Mouse (Mus musculus) limb, embryonic 10.5 days (tissue): ENCODE data around the gene Fbxw2. TPM values are rescaled to one million over a fixed set of nuclear protein-coding genes. Genes with fewer than 3 reads are reported as not detected.
"Not testable (repeated sequence)": the region's sequence is repeated elsewhere in the genome, so short reads cannot be mapped to it uniquely, and the experiment has no call there.

Experiments used
- DNase-seq: peaks from one replicate; pipeline ENCODE4 v3.0.0-alpha.2; 2017; ENCODE audit warnings: low spot score
- H3K27ac ChIP-seq: fragments of 300-500 bp; sonication (generic); 2 replicates; pipeline ENCODE4 v1.5.1; 2016; ENCODE audit warnings: mild to moderate bottlenecking
- H3K27me3 ChIP-seq: fragments of 300-500 bp; sonication (generic); 2 replicates; pipeline ENCODE4 v1.6.1; 2016; ENCODE audit warnings: low read depth, mild to moderate bottlenecking; ENCODE audit not compliant: poor library complexity, severe bottlenecking
- H3K36me3 ChIP-seq: fragments of 300-500 bp; sonication (generic); 2 replicates; pipeline ENCODE4 v1.6.1; 2016; ENCODE audit warnings: mild to moderate bottlenecking, moderate library complexity
- H3K4me1 ChIP-seq: fragments of 300-500 bp; sonication (generic); 2 replicates; pipeline ENCODE4 v1.6.1; 2016
- H3K4me3 ChIP-seq: fragments of 300-500 bp; sonication (generic); 2 replicates; pipeline ENCODE4 v1.5.1; 2016; ENCODE audit warnings: mild to moderate bottlenecking, moderate library complexity
- H3K9me3 ChIP-seq: fragments of 300-500 bp; sonication (generic); replicated peaks from 2 replicates; pipeline ENCODE4 v1.6.1; 2016; ENCODE audit warnings: mild to moderate bottlenecking
- WGBS: fragments of 180-500 bp; shearing (Covaris S2); methylation state at CpG from one replicate; pipeline ENCODE4 v1.1.7; 2016; 5-methylcytosine and 5-hydroxymethylcytosine counted together
- polyA plus RNA-seq: library from polyadenylated mRNA; unstranded; fragments of >200 nt; fragmentation: Nextera tagmentation; extraction: Ambion mirVana; gene quantifications from 2 replicates; pipeline ENCODE4 v1.2.1, GENCODE M21; 2016

Fbxw2 gene
- polyA plus RNA-seq, 1 experiment from 2014 or later, result 81.2 TPM

GRCm38 (mm10) chr2:34761272-34761671 lies 64.8 kb downstream of the Fbxw2 start:
- H3K4me1 ChIP-seq, H3K9me3 ChIP-seq, H3K27me3 ChIP-seq, DNase-seq, H3K27ac ChIP-seq, H3K4me3 ChIP-seq, H3K36me3 ChIP-seq: not testable (repeated sequence)
- WGBS, result 93% methylated on average over 5 of the region's 5 CpGs

GRCm38 (mm10) chr2:34757341-34757740 lies 68.8 kb downstream of the Fbxw2 start:
- no peak for DNase-seq
- H3K4me1 ChIP-seq, result peaks cover 9% of the 10 kb centered on the region
- 79% methylated on average over 1 of the region's 1 CpGs for WGBS
- no peaks in the 10 kb centered on the region for H3K9me3 ChIP-seq
- no peaks in the 10 kb centered on the region for H3K27me3 ChIP-seq
- H3K4me3 ChIP-seq, result no peak overlapping the region
- no peak overlapping the region for H3K27ac ChIP-seq
- no peaks in the 10 kb centered on the region for H3K36me3 ChIP-seq

- 2% methylated on average over 14 of the region's 14 CpGs for WGBS
- no peaks in the 10 kb centered on the region for H3K36me3 ChIP-seq
- H3K9me3 ChIP-seq, result no peaks in the 10 kb centered on the region
- no peaks in the 10 kb centered on the region for H3K27me3 ChIP-seq
- H3K27ac ChIP-seq, result peak within 1 kb of the TSS; percentile 98
- peaks cover 9% of the 10 kb centered on the region for H3K4me1 ChIP-seq
- DNase-seq, result peak; percentile 42
- H3K4me3 ChIP-seq, result peak within 1 kb of the TSS; percentile 99
Observed at GRCm38 (mm10) chr2:34754551-34755358, 71.4 kb downstream of the Fbxw2 start, which contains the start of gene Gapvd1. Gapvd1 (minus strand) TSS chr2:34755232.

Other genes starting within 250 kb of the Fbxw2 start
- 84.5 and 92.0 TPM in 2 replicates for gene Gapvd1, start 71.1 kb downstream of the Fbxw2 start, polyA plus RNA-seq
- 841 and 852 TPM in 2 replicates for gene Hspa5, start 54.3 kb downstream of the Fbxw2 start, polyA plus RNA-seq
- gene Rabepk, start 26.4 kb downstream of the Fbxw2 start, polyA plus RNA-seq, result 42.8 and 43.6 TPM in 2 replicates
- not detected in 2 replicates for gene Gm34653, start 6.7 kb upstream of the Fbxw2 start, polyA plus RNA-seq
- 0.06 TPM in 1 of 2 replicates, not detected in the other for gene Cutal, start 48.1 kb upstream of the Fbxw2 start, polyA plus RNA-seq
- gene Psmd5, start 48.7 kb upstream of the Fbxw2 start, polyA plus RNA-seq, result 128 and 131 TPM in 2 replicates
- 0.50 and 0.60 TPM in 2 replicates for gene Phf19, start 87.7 kb upstream of the Fbxw2 start, polyA plus RNA-seq
- not detected in 2 replicates for gene Traf1, start 135.5 kb upstream of the Fbxw2 start, polyA plus RNA-seq
- not detected in 2 replicates for gene Hc, start 235.1 kb upstream of the Fbxw2 start, polyA plus RNA-seq